Mouse (Mus musculus) olfactory bulb, adult 2 months (tissue): ENCODE measurements at regions not wholly inside any gene's neighbourhood (a gene's known extent, or its start where the extent isn't known, plus 50 kb on each side); places are given as distances from the start of the nearest gene placed in this dataset.

Source experiments
- H3K27ac ChIP-seq: fragments of 200-500 bp; 2 replicates; pipeline ENCODE4 v1.5.1; 2012; ENCODE audit warnings: low read depth, low read length; ENCODE audit not compliant: insufficient read depth
- H3K4me1 ChIP-seq: fragments of 200-500 bp; 2 replicates; pipeline ENCODE4 v1.6.1; 2012; ENCODE audit warnings: low read length; ENCODE audit not compliant: control insufficient read depth, insufficient read depth
- H3K4me3 ChIP-seq: fragments of 200-500 bp; 2 replicates; pipeline ENCODE4 v1.5.1; 2012; ENCODE audit warnings: mild to moderate bottlenecking, low read depth, low read length, moderate library complexity; ENCODE audit not compliant: insufficient read depth
- CTCF ChIP-seq: fragments of 200-500 bp; IDR thresholded peaks from 2 replicates; pipeline ENCODE4 v1.5.1; 2012; ENCODE audit warnings: low read depth, mild to moderate bottlenecking, low read length, moderate library complexity; ENCODE audit not compliant: insufficient read depth
- POLR2A ChIP-seq: fragments of 200-500 bp; IDR thresholded peaks from 2 replicates; pipeline ENCODE4 v1.6.1; 2012; ENCODE audit warnings: mild to moderate bottlenecking, low read depth, low read length, moderate library complexity; ENCODE audit not compliant: insufficient read depth
- WGBS: fragments of 180-500 bp; shearing (Covaris S2); methylation state at CpG from one replicate; pipeline ENCODE4 v1.1.7; 2018; 5-methylcytosine and 5-hydroxymethylcytosine counted together

GRCm38 (mm10) chr1:92754793-92755488 lies 76.5 kb upstream of the Gpc1 start:
- H3K27ac ChIP-seq: no peak overlapping the region
- WGBS: 52% methylated on average over 20 of the region's 20 CpGs
- H3K4me1 ChIP-seq: peaks cover 5% of the 10 kb centered on the region
- H3K4me3 ChIP-seq: no peak overlapping the region
- no peak for TF ChIP-seq CTCF
- no peak for TF ChIP-seq POLR2A

- peaks cover 5% of the 10 kb centered on the region for H3K4me1 ChIP-seq
- no peak overlapping the region for H3K4me3 ChIP-seq
- WGBS: 81% methylated on average over 4 of the region's 4 CpGs
- H3K27ac ChIP-seq: no peak overlapping the region
- TF ChIP-seq CTCF: no peak
- no peak for TF ChIP-seq POLR2A
Observed at GRCm38 (mm10) chr1:92751700-92752136, 79.7 kb upstream of the Gpc1 start.

- Histone ChIP-seq H3K4me1 (peaks cover 10% of the 10 kb centered on the region), H3K4me3 (no peak overlapping the region), H3K27ac (no peak overlapping the region)
- TF ChIP-seq CTCF: no peak
- no peak for TF ChIP-seq POLR2A
- 90% methylated on average over 7 of the region's 7 CpGs for WGBS
Observed at GRCm38 (mm10) chr1:92749475-92749874, 82.0 kb upstream of the Gpc1 start.

GRCm38 (mm10) chr1:92745284-92745683 lies 86.2 kb upstream of the Gpc1 start:
- TF ChIP-seq CTCF (no peak), POLR2A (no peak)
- Histone ChIP-seq H3K4me3 (no peak overlapping the region), H3K4me1 (peaks cover 11% of the 10 kb centered on the region), H3K27ac (peak overlapping the region; percentile 38; the same call in 1 of the 2 replicates)
- WGBS: 55% methylated on average over 5 of the region's 5 CpGs

- H3K4me1 ChIP-seq: peaks cover 11% of the 10 kb centered on the region
- TF ChIP-seq POLR2A (no peak), CTCF (no peak)
- 33% methylated on average over 9 of the region's 9 CpGs for WGBS
- peak overlapping the region; percentile 38; the same call in 1 of the 2 replicates for H3K27ac ChIP-seq
- H3K4me3 ChIP-seq: no peak overlapping the region
Observed at GRCm38 (mm10) chr1:92744528-92745241, 86.8 kb upstream of the Gpc1 start.

- Histone ChIP-seq H3K27ac (no peak overlapping the region), H3K4me1 (peaks cover 14% of the 10 kb centered on the region), H3K4me3 (no peak overlapping the region)
- TF ChIP-seq CTCF: no peak
- TF ChIP-seq POLR2A: no peak
- 78% methylated on average over 4 of the region's 4 CpGs for WGBS
Observed at GRCm38 (mm10) chr1:92742881-92743621, 88.4 kb upstream of the Gpc1 start.

- H3K27ac ChIP-seq: no peak overlapping the region
- TF ChIP-seq CTCF: no peak
- no peak for TF ChIP-seq POLR2A
- peaks cover 20% of the 10 kb centered on the region for H3K4me1 ChIP-seq
- 91% methylated on average over 6 of the region's 6 CpGs for WGBS
- no peak overlapping the region for H3K4me3 ChIP-seq
Observed at GRCm38 (mm10) chr1:92742300-92742699, 89.1 kb upstream of the Gpc1 start.

- 96% methylated on average over 5 of the region's 5 CpGs for WGBS
- TF ChIP-seq CTCF (no peak), POLR2A (no peak)
- H3K4me3 ChIP-seq: no peak overlapping the region
- peaks cover 32% of the 10 kb centered on the region for H3K4me1 ChIP-seq
- no peak overlapping the region for H3K27ac ChIP-seq
Observed at GRCm38 (mm10) chr1:92741047-92741446, 90.4 kb upstream of the Gpc1 start.
